Mouse (Mus musculus) neural tube, embryonic 11.5 days (tissue): ENCODE results near the gene Mok. TPM values are rescaled to one million over a fixed set of nuclear protein-coding genes. Genes with fewer than 3 reads are reported as not detected.

ENCODE experiments used
- ATAC-seq: fragments of 200-750 bp; cut with Nextera tagmentation; 2 replicates; pipeline ENCODE4 v1.8.0; 2017; ENCODE audit warnings: moderate number of reproducible peaks, mild to moderate bottlenecking, moderate TSS enrichment, moderate library complexity; ENCODE audit not compliant: insufficient read depth, low FRiP score, low TSS enrichment
- DNase-seq: peaks from one replicate; pipeline ENCODE4 v3.0.0-alpha.2; 2015; ENCODE audit warnings: low spot score
- H3K27ac ChIP-seq: fragments of 300-500 bp; sonication (generic); 2 replicates; pipeline ENCODE4 v1.5.1; 2014; ENCODE audit warnings: low read depth, mild to moderate bottlenecking, low read length
- H3K27me3 ChIP-seq: fragments of 300-500 bp; sonication (generic); 2 replicates; pipeline ENCODE4 v1.6.1; 2014; ENCODE audit warnings: mild to moderate bottlenecking, low read length, mixed read lengths; ENCODE audit not compliant: control insufficient read depth, insufficient read depth
- H3K36me3 ChIP-seq: fragments of 300-500 bp; sonication (generic); 2 replicates; pipeline ENCODE4 v1.6.1; 2014; ENCODE audit warnings: mild to moderate bottlenecking, low read length, moderate library complexity, mixed read lengths; ENCODE audit not compliant: control insufficient read depth, insufficient read depth
- H3K4me1 ChIP-seq: fragments of 300-500 bp; sonication (generic); 2 replicates; pipeline ENCODE4 v1.6.1; 2014; ENCODE audit warnings: low read length, mixed read lengths; ENCODE audit not compliant: control insufficient read depth, insufficient read depth
- H3K4me2 ChIP-seq: fragments of 300-500 bp; sonication (generic); 2 replicates; pipeline ENCODE4 v1.6.1; 2014; ENCODE audit warnings: low read depth, mild to moderate bottlenecking, moderate library complexity
- H3K4me3 ChIP-seq: fragments of 300-500 bp; sonication (generic); 2 replicates; pipeline ENCODE4 v1.5.1; 2014; ENCODE audit warnings: low read depth, low read length
- H3K9ac ChIP-seq: fragments of 300-500 bp; sonication (generic); 2 replicates; pipeline ENCODE4 v1.6.1; 2014; ENCODE audit warnings: mild to moderate bottlenecking, low read length
- H3K9me3 ChIP-seq: fragments of 300-500 bp; sonication (generic); 2 replicates; pipeline ENCODE4 v1.6.1; 2016; ENCODE audit warnings: low read length; ENCODE audit not compliant: control insufficient read depth
- WGBS: fragments of 180-500 bp; shearing (Covaris S2); extraction: QIAGEN DNeasy Blood & Tissue Kit; methylation state at CpG from one replicate; pipeline ENCODE4 v1.1.7; 2014; 5-methylcytosine and 5-hydroxymethylcytosine counted together
- polyA plus RNA-seq: library from polyadenylated mRNA; unstranded; fragments of >200 nt; fragmentation: Nextera tagmentation; extraction: Ambion mirVana; gene quantifications from 2 replicates; pipeline ENCODE4 v1.2.1, GENCODE M21; 2014

Gene Mok
- polyA plus RNA-seq: 9.0 and 11.3 TPM in 2 replicates

GRCm38 (mm10) chr12:110840348-110841198, at the start of gene Mok:
Mok (minus strand) TSS chr12:110840939.
- H3K27ac ChIP-seq: no peak within 1 kb of the TSS
- peak within 1 kb of the TSS; percentile 62 for H3K4me2 ChIP-seq
- peaks cover 3% of the 10 kb centered on the region; the same call in 1 of the 2 replicates for H3K27me3 ChIP-seq
- H3K9me3 ChIP-seq: no peaks in the 10 kb centered on the region
- ATAC-seq (peak; percentile 67; the same call in 1 of the 2 replicates), DNase-seq (peak; percentile 95)
- peak within 1 kb of the TSS; percentile 75 for H3K4me3 ChIP-seq
- peaks cover 12% of the 10 kb centered on the region for H3K4me1 ChIP-seq
- under 1% methylated on average over 71 of the region's 71 CpGs for WGBS
- H3K9ac ChIP-seq: peak within 1 kb of the TSS; percentile 61
- H3K36me3 ChIP-seq: no peaks in the 10 kb centered on the region

- peak within 1 kb of the TSS; percentile 88 for H3K27ac ChIP-seq
- peak; percentile 99 for ATAC-seq
- DNase-seq: peak; percentile 97
- no peaks in the 10 kb centered on the region for H3K27me3 ChIP-seq
- no peaks in the 10 kb centered on the region for H3K9me3 ChIP-seq
- peak within 1 kb of the TSS; percentile 83 for H3K4me3 ChIP-seq
- H3K4me2 ChIP-seq: peak within 1 kb of the TSS; percentile 90
- peak within 1 kb of the TSS; percentile 90 for H3K9ac ChIP-seq
- WGBS: under 1% methylated on average over 56 of the region's 74 CpGs
- H3K4me1 ChIP-seq: peaks cover 11% of the 10 kb centered on the region
- no peaks in the 10 kb centered on the region for H3K36me3 ChIP-seq
These were observed 48.6 kb upstream of the Mok start, which contains the start of the genes Cinp and Tecpr2 for GRCm38 (mm10) chr12:110889036-110890020. Cinp (minus strand) TSS chr12:110889145. Tecpr2 (plus strand) TSS chr12:110889264.

- H3K4me2 ChIP-seq: peak overlapping the region; percentile 90
- H3K9me3 ChIP-seq: no peaks in the 10 kb centered on the region
- WGBS: under 1% methylated on average over 25 of the region's 25 CpGs
- DNase-seq (no peak), ATAC-seq (no peak; the same call in 1 of the 2 replicates)
- H3K36me3 ChIP-seq: no peaks in the 10 kb centered on the region
- H3K4me1 ChIP-seq: peaks cover 11% of the 10 kb centered on the region
- peak overlapping the region; percentile 76 for H3K9ac ChIP-seq
- H3K4me3 ChIP-seq: peak overlapping the region; percentile 83
- no peaks in the 10 kb centered on the region for H3K27me3 ChIP-seq
- no peak overlapping the region for H3K27ac ChIP-seq
These were observed 47.9 kb upstream of the Mok start for GRCm38 (mm10) chr12:110888606-110889005.

- ATAC-seq: no peak
- DNase-seq: no peak
- Histone ChIP-seq H3K9me3 (no peaks in the 10 kb centered on the region), H3K4me1 (peaks cover 11% of the 10 kb centered on the region), H3K4me3 (peak overlapping the region; percentile 83), H3K27ac (no peak overlapping the region), H3K4me2 (peak overlapping the region; percentile 90), H3K27me3 (no peaks in the 10 kb centered on the region), H3K36me3 (no peaks in the 10 kb centered on the region), H3K9ac (peak overlapping the region; percentile 76)
- WGBS: 49% methylated on average over 12 of the region's 12 CpGs
These were observed 47.4 kb upstream of the Mok start for GRCm38 (mm10) chr12:110888106-110888505.

- H3K4me1 ChIP-seq: peaks cover 11% of the 10 kb centered on the region
- no peak for ATAC-seq
These were observed 44.5 kb upstream of the Mok start for GRCm38 (mm10) chr12:110885251-110885650.

GRCm38 (mm10) chr12:110882291-110882690, 41.6 kb upstream of the Mok start:
- no peaks in the 10 kb centered on the region for H3K27me3 ChIP-seq
- H3K27ac ChIP-seq: no peak overlapping the region
- H3K4me2 ChIP-seq: no peak overlapping the region
- DNase-seq (no peak), ATAC-seq (no peak)
- H3K4me1 ChIP-seq: no peaks in the 10 kb centered on the region
- no peak overlapping the region for H3K9ac ChIP-seq
- no peaks in the 10 kb centered on the region for H3K9me3 ChIP-seq
- H3K36me3 ChIP-seq: peaks cover 5% of the 10 kb centered on the region; the same call in 1 of the 2 replicates
- 88% methylated on average over 7 of the region's 7 CpGs for WGBS
- H3K4me3 ChIP-seq: no peak overlapping the region

More at GRCm38 (mm10) chr12:110885251-110885650, 44.5 kb upstream of the Mok start:
- no peak overlapping the region for H3K4me2 ChIP-seq
- 93% methylated on average over 2 of the region's 2 CpGs for WGBS
- no peak overlapping the region for H3K27ac ChIP-seq
- H3K9ac ChIP-seq: no peak overlapping the region
- no peak overlapping the region for H3K4me3 ChIP-seq
- no peaks in the 10 kb centered on the region; the same call in 1 of the 2 replicates for H3K36me3 ChIP-seq
- H3K9me3 ChIP-seq: no peaks in the 10 kb centered on the region
- no peak for DNase-seq
- no peaks in the 10 kb centered on the region for H3K27me3 ChIP-seq

GRCm38 (mm10) chr12:110875351-110875750, 34.6 kb upstream of the Mok start:
- Histone ChIP-seq H3K4me3 (no peak overlapping the region), H3K9ac (no peak overlapping the region), H3K27ac (no peak overlapping the region), H3K27me3 (no peaks in the 10 kb centered on the region), H3K4me2 (no peak overlapping the region), H3K9me3 (no peaks in the 10 kb centered on the region), H3K36me3 (peaks cover 8% of the 10 kb centered on the region), H3K4me1 (no peaks in the 10 kb centered on the region)
- WGBS: 88% methylated on average over 2 of the region's 2 CpGs
- no peak for DNase-seq
- ATAC-seq: no peak

- Histone ChIP-seq H3K9me3 (no peaks in the 10 kb centered on the region), H3K27me3 (no peaks in the 10 kb centered on the region), H3K4me2 (no peak overlapping the region), H3K9ac (no peak overlapping the region), H3K27ac (no peak overlapping the region), H3K4me1 (no peaks in the 10 kb centered on the region), H3K36me3 (no peaks in the 10 kb centered on the region; the same call in 1 of the 2 replicates), H3K4me3 (no peak overlapping the region)
- ATAC-seq (no peak), DNase-seq (no peak)
- 89% methylated on average over 5 of the region's 5 CpGs for WGBS
These were observed 30.5 kb upstream of the Mok start for GRCm38 (mm10) chr12:110871247-110871646.
